Mouse (Mus musculus): ENCODE data around the gene Zfp983. TPM values are rescaled to one million over a fixed set of nuclear protein-coding genes. Genes with fewer than 3 reads are reported as not detected.
"Not testable (repeated sequence)": the region's sequence is repeated elsewhere in the genome, so short reads cannot be mapped to it uniquely, and the experiment has no call there.

Gene Zfp983
- polyA plus RNA-seq (2016; fragmentation: Nextera tagmentation; extraction: Ambion mirVana) = 4.3 and 5.1 TPM in 2 replicates

GRCm38 (mm10) chr17:21650364-21650907 lies at the start of gene Zfp983:
Gene Zfp983, plus strand, starts transcription at chr17:21650624.
- peak within 1 kb of the TSS; percentile 59 for H3K4me3 ChIP-seq
- not testable (repeated sequence) for H3K27me3 ChIP-seq (replicated peaks); H3K36me3 ChIP-seq; H3K4me1 ChIP-seq (replicated peaks); H3K9me3 ChIP-seq (replicated peaks)
- peak; percentile 99 for ATAC-seq (ENCODE audit: insufficient number of reproducible peaks, low FRiP score)
- under 1% methylated on average over 17 of the region's 17 CpGs for whole genome bisulfite sequencing
- H3K9ac ChIP-seq = peak within 1 kb of the TSS; percentile 68
- peak within 1 kb of the TSS; percentile 68 for H3K27ac ChIP-seq (ENCODE audit: poor library complexity, severe bottlenecking)
- peak within 1 kb of the TSS; percentile 63 for H3K4me2 ChIP-seq

GRCm38 (mm10) chr17:21616356-21616755 lies 34.1 kb upstream of the Zfp983 start:
- Histone ChIP-seq H3K27ac (ENCODE audit: poor library complexity, severe bottlenecking) (no peak overlapping the region), H3K36me3 (no peaks in the 10 kb centered on the region), H3K27me3 (replicated peaks) (no peaks in the 10 kb centered on the region), H3K4me3 (no peak overlapping the region), H3K4me2 (no peak overlapping the region), H3K9ac (no peak overlapping the region), H3K4me1 (replicated peaks) (no peaks in the 10 kb centered on the region), H3K9me3 (replicated peaks) (0 out of 2 replicates have a peak, but pooled peaks cover 7% of the 10 kb centered on the region)
- 69% methylated on average over 3 of the region's 3 CpGs for WGBS
- ATAC-seq (ENCODE audit: insufficient number of reproducible peaks, low FRiP score) = no peak

- no peak for ATAC-seq (ENCODE audit: insufficient number of reproducible peaks, low FRiP score)
- Histone ChIP-seq H3K9me3 (replicated peaks) (0 out of 2 replicates have a peak, but pooled peaks cover 7% of the 10 kb centered on the region), H3K9ac (no peak overlapping the region), H3K27me3 (replicated peaks) (no peaks in the 10 kb centered on the region), H3K4me1 (replicated peaks) (no peaks in the 10 kb centered on the region), H3K4me2 (peak overlapping the region; percentile 61), H3K27ac (ENCODE audit: poor library complexity, severe bottlenecking) (no peak overlapping the region), H3K4me3 (peak overlapping the region; percentile 16), H3K36me3 (no peaks in the 10 kb centered on the region)
- whole genome bisulfite sequencing = 10% methylated on average over 9 of the region's 9 CpGs
These were observed 33.1 kb upstream of the Zfp983 start for GRCm38 (mm10) chr17:21617352-21617751.

- no peaks in the 10 kb centered on the region for H3K9me3 ChIP-seq (replicated peaks)
- H3K4me3 ChIP-seq = no peak overlapping the region
- WGBS = no CpG with 5 or more reads among the region's 3 CpGs
- no peaks in the 10 kb centered on the region for H3K27me3 ChIP-seq (replicated peaks)
- H3K4me2 ChIP-seq = no peak overlapping the region
- no peak overlapping the region for H3K27ac ChIP-seq (ENCODE audit: poor library complexity, severe bottlenecking)
- H3K36me3 ChIP-seq = no peaks in the 10 kb centered on the region
- H3K9ac ChIP-seq = no peak overlapping the region
- no peaks in the 10 kb centered on the region for H3K4me1 ChIP-seq (replicated peaks)
- ATAC-seq (ENCODE audit: insufficient number of reproducible peaks, low FRiP score) = no peak
These were observed 26.8 kb upstream of the Zfp983 start for GRCm38 (mm10) chr17:21623647-21624046.

GRCm38 (mm10) chr17:21635758-21636157 lies 14.7 kb upstream of the Zfp983 start:
- H3K4me3 ChIP-seq; H3K9ac ChIP-seq; ATAC-seq (ENCODE audit: insufficient number of reproducible peaks, low FRiP score); H3K27ac ChIP-seq (ENCODE audit: poor library complexity, severe bottlenecking); H3K4me2 ChIP-seq; H3K36me3 ChIP-seq; H3K27me3 ChIP-seq (replicated peaks); H3K4me1 ChIP-seq (replicated peaks); H3K9me3 ChIP-seq (replicated peaks): not testable (repeated sequence)
- WGBS = 46% methylated on average over 4 of the region's 4 CpGs

GRCm38 (mm10) chr17:21648791-21649190 lies 1.6 kb upstream of the Zfp983 start:
- Histone ChIP-seq H3K4me1 (replicated peaks) (no peaks in the 10 kb centered on the region), H3K9me3 (replicated peaks) (no peaks in the 10 kb centered on the region; the same call in 1 of the 2 replicates), H3K36me3 (no peaks in the 10 kb centered on the region), H3K27ac (ENCODE audit: poor library complexity, severe bottlenecking) (no peak overlapping the region), H3K4me2 (no peak overlapping the region), H3K27me3 (replicated peaks) (no peaks in the 10 kb centered on the region), H3K4me3 (no peak overlapping the region), H3K9ac (no peak overlapping the region)
- no peak for ATAC-seq (ENCODE audit: insufficient number of reproducible peaks, low FRiP score)
- WGBS = 71% methylated on average over 3 of the region's 3 CpGs

GRCm38 (mm10) chr17:21649936-21650335 lies 488 bp upstream of the Zfp983 start:
- Histone ChIP-seq H3K9me3 (replicated peaks) (no peaks in the 10 kb centered on the region; the same call in 1 of the 2 replicates), H3K9ac (0 out of 2 replicates have a peak overlapping the region, but pooled peaks have one; percentile 68), H3K27ac (ENCODE audit: poor library complexity, severe bottlenecking) (peak overlapping the region; percentile 68), H3K36me3 (no peaks in the 10 kb centered on the region), H3K4me2 (peak overlapping the region; percentile 63), H3K4me3 (peak overlapping the region; percentile 59), H3K27me3 (replicated peaks) (no peaks in the 10 kb centered on the region), H3K4me1 (replicated peaks) (no peaks in the 10 kb centered on the region)
- peak; percentile 52; the same call in 1 of the 2 replicates for ATAC-seq (ENCODE audit: insufficient number of reproducible peaks, low FRiP score)
- WGBS = 25% methylated on average over 2 of the region's 2 CpGs

- H3K9ac ChIP-seq; H3K4me3 ChIP-seq; H3K27ac ChIP-seq (ENCODE audit: poor library complexity, severe bottlenecking); H3K36me3 ChIP-seq; H3K9me3 ChIP-seq (replicated peaks); ATAC-seq (ENCODE audit: insufficient number of reproducible peaks, low FRiP score); H3K4me1 ChIP-seq (replicated peaks); H3K27me3 ChIP-seq (replicated peaks); H3K4me2 ChIP-seq: not testable (repeated sequence)
- WGBS = 12% methylated on average over 1 of the region's 1 CpGs
These were observed 28.4 kb downstream of the Zfp983 start for GRCm38 (mm10) chr17:21678826-21679225.

GRCm38 (mm10) chr17:21679273-21680018 lies 29.0 kb downstream of the Zfp983 start:
- Histone ChIP-seq H3K27ac (ENCODE audit: poor library complexity, severe bottlenecking) (peak overlapping the region; percentile 36), H3K9me3 (replicated peaks) (no peaks in the 10 kb centered on the region), H3K4me3 (peak overlapping the region; percentile 63), H3K27me3 (replicated peaks) (no peaks in the 10 kb centered on the region), H3K9ac (peak overlapping the region; percentile 67), H3K4me2 (peak overlapping the region; percentile 62), H3K36me3 (no peaks in the 10 kb centered on the region), H3K4me1 (replicated peaks) (no peaks in the 10 kb centered on the region)
- WGBS = 5% methylated on average over 9 of the region's 9 CpGs
- peak; percentile 100 for ATAC-seq (ENCODE audit: insufficient number of reproducible peaks, low FRiP score)

GRCm38 (mm10) chr17:21680019-21680376 lies 29.6 kb downstream of the Zfp983 start:
- Histone ChIP-seq H3K4me3 (peak overlapping the region; percentile 63), H3K9ac (peak overlapping the region; percentile 67), H3K27ac (ENCODE audit: poor library complexity, severe bottlenecking) (peak overlapping the region; percentile 36; the same call in 1 of the 2 replicates), H3K4me2 (peak overlapping the region; percentile 62)
- H3K4me1 ChIP-seq (replicated peaks); H3K36me3 ChIP-seq; H3K9me3 ChIP-seq (replicated peaks); H3K27me3 ChIP-seq (replicated peaks): not testable (repeated sequence)
- ATAC-seq (ENCODE audit: insufficient number of reproducible peaks, low FRiP score) = peak; percentile 90
- 0% methylated on average over 10 of the region's 10 CpGs for WGBS

GRCm38 (mm10) chr17:21691560-21691959 lies 41.1 kb downstream of the Zfp983 start, which contains the start of gene Gm10226:
Gene Gm10226, plus strand, starts transcription at chr17:21691860.
- 85% methylated on average over 3 of the region's 3 CpGs for WGBS
- H3K4me1 ChIP-seq (replicated peaks) = no peaks in the 10 kb centered on the region
- H3K4me3 ChIP-seq = no peak within 1 kb of the TSS
- H3K36me3 ChIP-seq = peaks cover 11% of the 10 kb centered on the region
- H3K9me3 ChIP-seq (replicated peaks) = no peaks in the 10 kb centered on the region
- H3K9ac ChIP-seq = no peak within 1 kb of the TSS
- H3K4me2 ChIP-seq = no peak within 1 kb of the TSS
- H3K27me3 ChIP-seq (replicated peaks) = no peaks in the 10 kb centered on the region
- ATAC-seq (ENCODE audit: insufficient number of reproducible peaks, low FRiP score) = no peak
- no peak within 1 kb of the TSS for H3K27ac ChIP-seq (ENCODE audit: poor library complexity, severe bottlenecking)
